Comparison of ENCODE assay signal across 9 mouse cellular contexts in the genomic region with DNA sequence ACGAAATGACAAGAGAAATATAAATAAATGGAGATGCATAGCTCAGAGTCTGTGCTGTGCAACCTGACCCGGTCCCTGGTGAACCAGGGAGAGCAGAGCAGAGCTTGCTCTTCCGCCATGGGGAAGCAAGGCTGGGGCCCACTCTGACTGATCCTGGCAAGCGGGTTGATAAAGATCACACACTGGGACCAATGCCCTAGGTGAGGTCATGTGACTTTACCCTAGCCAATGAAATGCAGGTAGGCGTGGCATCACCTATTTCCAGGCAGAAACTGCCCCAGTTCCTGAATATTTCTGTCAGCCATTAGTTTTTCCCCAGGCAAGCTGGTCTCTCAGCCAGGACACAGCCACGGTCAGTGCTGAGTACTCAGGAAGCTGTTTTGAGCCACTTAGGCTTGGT. TPM values are rescaled to one million over a fixed set of nuclear protein-coding genes. Genes with fewer than 3 reads are reported as not detected.
DNase-seq lines count a peak whose midpoint lies in the region; ATAC-seq and TF ChIP-seq lines count a peak whose summit lies in the region.
"Had no signal": no experiment of that assay in that cellular context is flagged by ENCODE, and none has a peak within 500 bp of the region (broad histone marks: within the 10 kb centered on the region; RNA-seq: fewer than 3 reads in every experiment).

No protein-coding gene starts in this region.

- no peak overlapping the region for H3K4me2 ChIP-seq in embryonic facial prominence, embryonic 11.5 days (ENCODE audit: low read depth, low read length)
- no peak overlapping the region for H3K4me2 ChIP-seq in stomach, postnatal 0 days (replicated peaks; ENCODE audit: low read depth)
- H3K4me2 ChIP-seq in hindbrain, embryonic 16.5 days (ENCODE audit: low read length), result no peak overlapping the region

- H3K9ac ChIP-seq in embryonic facial prominence, embryonic 11.5 days (replicated peaks; ENCODE audit: low read length), result no peak overlapping the region
- H3K9ac ChIP-seq in stomach, postnatal 0 days (ENCODE audit: low read length), result no peak overlapping the region
- no peak overlapping the region; the same call in 1 of the 2 replicates for H3K9ac ChIP-seq in hindbrain, embryonic 16.5 days (ENCODE audit: low read depth, low read length)

- H3K9me3 ChIP-seq in embryonic facial prominence, embryonic 11.5 days (replicated peaks; ENCODE audit: control insufficient read depth, low read length), result no peaks in the 10 kb centered on the region
- no peaks in the 10 kb centered on the region for H3K9me3 ChIP-seq in stomach, postnatal 0 days (ENCODE audit: control insufficient read depth, low read length)
- no peaks in the 10 kb centered on the region for H3K9me3 ChIP-seq in hindbrain, embryonic 16.5 days (ENCODE audit: control insufficient read depth, low read length)

- no peak overlapping the region for H3K27ac ChIP-seq in embryonic facial prominence, embryonic 11.5 days (replicated peaks; ENCODE audit: low read depth, low read length)
- H3K27ac ChIP-seq in stomach, postnatal 0 days (replicated peaks), result 0 out of 2 replicates have a peak overlapping the region, but pooled peaks have one; percentile 45
- no peak overlapping the region for H3K27ac ChIP-seq in hindbrain, embryonic 16.5 days (ENCODE audit: low read depth, low read length)

- H3K36me3 ChIP-seq in embryonic facial prominence, embryonic 11.5 days (replicated peaks; ENCODE audit: control insufficient read depth, insufficient read depth, low read depth, low read length), result no peaks in the 10 kb centered on the region
- no peaks in the 10 kb centered on the region for H3K36me3 ChIP-seq in stomach, postnatal 0 days (ENCODE audit: control insufficient read depth, insufficient read depth, low read length)
- no peaks in the 10 kb centered on the region for H3K36me3 ChIP-seq in hindbrain, embryonic 16.5 days (ENCODE audit: control insufficient read depth, insufficient read depth, low read length)

- peak; percentile 19 for DNase-seq in spleen, adult 12 weeks (ENCODE audit: low spot score)
- DNase-seq in spleen, adult 18-20 months, result no peak
- peak; percentile 52 for DNase-seq in embryonic facial prominence, embryonic 11.5 days (ENCODE audit: low spot score)
- peak; percentile 52 to 61 for DNase-seq in kidney, postnatal 4 days
- DNase-seq in stomach, postnatal 0 days (ENCODE audit: low spot score), result peak; percentile 84
- DNase-seq in frontal cortex, postnatal 10 days (ENCODE audit: low spot score in 2 of 2), result no peak
- DNase-seq: gastrocnemius, postnatal 36 days had no signal

- no peak; the same call in 1 of the 2 replicates for ATAC-seq in embryonic facial prominence, embryonic 11.5 days (replicated peaks; ENCODE audit: insufficient number of reproducible peaks, low FRiP score, low TSS enrichment, low read depth)
- peak; percentile 58 for ATAC-seq in stomach, postnatal 0 days (ENCODE audit: low FRiP score, low TSS enrichment)
- ATAC-seq in hindbrain, embryonic 16.5 days, result no peak

- H3K27me3 ChIP-seq in embryonic facial prominence, embryonic 11.5 days (ENCODE audit: control insufficient read depth, insufficient read depth, low read length), result no peaks in the 10 kb centered on the region
- H3K27me3 ChIP-seq in stomach, postnatal 0 days (ENCODE audit: control insufficient read depth, insufficient read depth, low read length), result no peaks in the 10 kb centered on the region
- no peaks in the 10 kb centered on the region for H3K27me3 ChIP-seq in hindbrain, embryonic 16.5 days (replicated peaks; ENCODE audit: control insufficient read depth, insufficient read depth, low read length)

- 32% methylated on average over 6 of the region's 6 CpGs for WGBS in embryonic facial prominence, embryonic 11.5 days
- 23% methylated on average over 6 of the region's 6 CpGs for WGBS in stomach, postnatal 0 days
- WGBS in hindbrain, embryonic 16.5 days, result 57% methylated on average over 6 of the region's 6 CpGs

- H3K4me1 ChIP-seq in embryonic facial prominence, embryonic 11.5 days (ENCODE audit: control insufficient read depth, insufficient read depth, low read length), result no peaks in the 10 kb centered on the region; the same call in none of the 2 replicates
- peaks cover 18% of the 10 kb centered on the region for H3K4me1 ChIP-seq in stomach, postnatal 0 days (replicated peaks; ENCODE audit: control insufficient read depth, insufficient read depth)
- peaks cover 16% of the 10 kb centered on the region for H3K4me1 ChIP-seq in hindbrain, embryonic 16.5 days (ENCODE audit: control insufficient read depth, insufficient read depth, low read depth, low read length)

- TF ChIP-seq CTCF in stomach, postnatal 0 days (IDR thresholded peaks at IDR 0.05; ENCODE audit: low read depth), result no peak

- no peak overlapping the region for H3K4me3 ChIP-seq in embryonic facial prominence, embryonic 11.5 days (ENCODE audit: low read depth, low read length)
- H3K4me3 ChIP-seq in stomach, postnatal 0 days (ENCODE audit: low read depth, low read length), result no peak overlapping the region
- H3K4me3 ChIP-seq in hindbrain, embryonic 16.5 days (ENCODE audit: low read length), result no peak overlapping the region
- H3K4me3 ChIP-seq: myocyte had no signal

- no peak for TF ChIP-seq EP300 in stomach, postnatal 0 days (optimal IDR thresholded peaks at IDR 0.05)

RNA-seq across cellular contexts. Expression of gene Crybb3, which starts 37.3 kb away (rescaled TPM):
- 4.0 and 20.8 TPM in 2 replicates for polyA plus RNA-seq in embryonic facial prominence, embryonic 11.5 days (2014; fragmentation: Nextera tagmentation; extraction: Ambion mirVana)
- polyA plus RNA-seq in stomach, postnatal 0 days (2015; fragmentation: Nextera tagmentation; extraction: Ambion mirVana), result 0.52 and 0.64 TPM in 2 replicates
- 0.86 and 1.8 TPM in 2 replicates for polyA plus RNA-seq in hindbrain, embryonic 16.5 days (2015; fragmentation: Nextera tagmentation; extraction: Ambion mirVana)

RNA-seq across cellular contexts. Expression of gene Crybb2, which starts 48.8 kb away (rescaled TPM):
- not detected in 2 replicates for polyA plus RNA-seq in embryonic facial prominence, embryonic 11.5 days (2014; fragmentation: Nextera tagmentation; extraction: Ambion mirVana)
- not detected in 2 replicates for polyA plus RNA-seq in stomach, postnatal 0 days (2015; fragmentation: Nextera tagmentation; extraction: Ambion mirVana)
- not detected in 2 replicates for polyA plus RNA-seq in hindbrain, embryonic 16.5 days (2015; fragmentation: Nextera tagmentation; extraction: Ambion mirVana)
- polyA plus RNA-seq: myocyte had no signal

Comparison
In these comparisons a context has a peak if more than half of its experiments do, and no peak if none do; other contexts are left out.
1. DNase-seq: peak in spleen, adult 12 weeks (single experiment), embryonic facial prominence, embryonic 11.5 days (single experiment), kidney, postnatal 4 days (2 of 2) and stomach, postnatal 0 days (single experiment); none in spleen, adult 18-20 months (0 of 2) and frontal cortex, postnatal 10 days (0 of 2).